In the genomic region with DNA sequence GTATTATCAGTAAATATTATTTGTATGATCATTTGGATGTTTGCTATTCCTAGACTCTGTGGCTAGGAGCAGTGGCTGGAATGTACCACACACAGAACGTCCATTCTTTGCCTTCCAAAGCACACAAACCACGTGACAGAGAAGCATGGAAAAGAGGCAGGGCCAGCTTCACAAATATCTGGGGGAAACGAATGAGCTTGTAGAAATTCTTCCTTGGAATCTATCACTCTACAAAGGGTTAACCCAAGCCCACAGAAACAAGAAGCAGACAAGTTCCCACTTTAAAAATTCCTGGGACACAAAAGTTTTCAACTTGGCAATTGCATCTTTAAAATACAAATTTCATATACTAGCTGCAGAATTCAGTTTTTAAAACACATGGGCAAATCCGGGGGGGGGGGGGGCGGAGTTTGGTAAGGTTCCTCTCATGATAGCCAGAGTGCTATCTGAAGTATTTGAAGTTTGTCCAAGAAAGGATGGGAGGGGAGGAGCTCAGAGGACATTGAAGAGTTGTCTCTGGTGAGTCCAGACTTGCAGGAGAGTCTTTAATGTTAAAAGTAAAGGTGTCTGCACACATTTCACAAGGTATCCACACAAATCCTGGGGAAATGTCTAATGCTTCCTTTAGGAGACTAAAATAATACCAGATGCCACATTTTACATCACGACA, we compare ENCODE assay signal across 11 mouse cellular contexts.
DNase-seq lines count a peak whose midpoint lies in the region; ATAC-seq and TF ChIP-seq lines count a peak whose summit lies in the region.
"Had no signal": no experiment of that assay in that cellular context is flagged by ENCODE, and none has a peak within 500 bp of the region (broad histone marks: within the 10 kb centered on the region; RNA-seq: fewer than 3 reads in every experiment).

No protein-coding gene starts in this region.

- WGBS in forebrain, embryonic 13.5 days: 23% methylated on average over 6 of the region's 6 CpGs
- 36% methylated on average over 6 of the region's 6 CpGs for WGBS in midbrain, embryonic 11.5 days

- TF ChIP-seq CTCF in gastrocnemius, adult 2 months (IDR thresholded peaks at IDR 0.05): no peak

- H3K9ac ChIP-seq in forebrain, embryonic 13.5 days: 0 out of 2 replicates have a peak overlapping the region, but pooled peaks have one; percentile 17
- no peak overlapping the region for H3K9ac ChIP-seq in midbrain, embryonic 11.5 days (ENCODE audit: low read length)
- H3K9ac ChIP-seq: liver, embryonic 15.5 days had no signal

- no peak overlapping the region for H3K27ac ChIP-seq in gastrocnemius, adult 2 months
- no peak overlapping the region for H3K27ac ChIP-seq in forebrain, embryonic 13.5 days
- no peak overlapping the region for H3K27ac ChIP-seq in midbrain, embryonic 11.5 days (ENCODE audit: low read depth, low read length)
- H3K27ac ChIP-seq: liver, embryonic 15.5 days had no signal

- DNase-seq in gastrocnemius, adult 2 months: no peak
- DNase-seq in gastrocnemius, adult 8-10 months (ENCODE audit: low spot score in 2 of 2): no peak
- DNase-seq in brain, adult 2 months (ENCODE audit: low read depth, low spot score): peak; percentile 58
- DNase-seq in midbrain, embryonic 11.5 days (ENCODE audit: low spot score, missing footprints): peak; percentile 86
- no peak for DNase-seq in right cerebral cortex, postnatal 4 days
- DNase-seq in cerebellum, adult 11-12 months: no peak
- DNase-seq in layer of hippocampus, postnatal 10 days (ENCODE audit: low spot score in 2 of 2): no peak

- peak; percentile 41; the same call in 1 of the 2 replicates for ATAC-seq in forebrain, embryonic 13.5 days
- ATAC-seq in midbrain, embryonic 11.5 days (ENCODE audit: low FRiP score): no peak
- ATAC-seq: inflammation-experienced regulatory T-cells, adult 6 months; Patski had no signal

- intact Hi-C loops in gastrocnemius, adult 2 months (cut with DNase I): no loop called here

- H3K36me3 ChIP-seq in forebrain, embryonic 13.5 days (ENCODE audit: poor library complexity, severe bottlenecking): no peaks in the 10 kb centered on the region
- H3K36me3 ChIP-seq in midbrain, embryonic 11.5 days (ENCODE audit: control insufficient read depth, insufficient read depth, low read length): no peaks in the 10 kb centered on the region
- H3K36me3 ChIP-seq: liver, embryonic 15.5 days had no signal

- H3K4me2 ChIP-seq in forebrain, embryonic 13.5 days: peak overlapping the region; percentile 55
- no peak overlapping the region for H3K4me2 ChIP-seq in midbrain, embryonic 11.5 days
- H3K4me2 ChIP-seq: liver, embryonic 15.5 days had no signal

- H3K9me3 ChIP-seq in forebrain, embryonic 13.5 days (replicated peaks): no peaks in the 10 kb centered on the region
- H3K9me3 ChIP-seq in midbrain, embryonic 11.5 days (ENCODE audit: control insufficient read depth, low read length): no peaks in the 10 kb centered on the region
- H3K9me3 ChIP-seq: liver, embryonic 15.5 days had no signal

- no peaks in the 10 kb centered on the region for H3K27me3 ChIP-seq in forebrain, embryonic 13.5 days
- no peaks in the 10 kb centered on the region for H3K27me3 ChIP-seq in midbrain, embryonic 11.5 days (ENCODE audit: control insufficient read depth, insufficient read depth, low read length)

- peaks cover 30% of the 10 kb centered on the region for H3K4me1 ChIP-seq in forebrain, embryonic 13.5 days
- H3K4me1 ChIP-seq in midbrain, embryonic 11.5 days (ENCODE audit: control insufficient read depth, insufficient read depth, low read length): no peaks in the 10 kb centered on the region
- H3K4me1 ChIP-seq: liver, embryonic 15.5 days had no signal

- H3K4me3 ChIP-seq in gastrocnemius, adult 2 months: peak overlapping the region; percentile 72; the same call in 1 of the 2 replicates
- H3K4me3 ChIP-seq in forebrain, embryonic 13.5 days: peak overlapping the region; percentile 60
- no peak overlapping the region for H3K4me3 ChIP-seq in midbrain, embryonic 11.5 days (ENCODE audit: low read depth, low read length)
- H3K4me3 ChIP-seq: liver, embryonic 15.5 days had no signal

Comparison
In these comparisons a context has a peak if more than half of its experiments do, and no peak if none do; other contexts are left out.
1. DNase-seq: peak in brain, adult 2 months (single experiment) and midbrain, embryonic 11.5 days (single experiment); none in gastrocnemius, adult 2 months (single experiment), gastrocnemius, adult 8-10 months (0 of 2), right cerebral cortex, postnatal 4 days (single experiment), cerebellum, adult 11-12 months (single experiment) and layer of hippocampus, postnatal 10 days (0 of 2).